Mouse (Mus musculus) gastrocnemius, adult 18-20 months (tissue): ENCODE data around the gene Nox3. TPM values are rescaled to one million over a fixed set of nuclear protein-coding genes. Genes with fewer than 3 reads are reported as not detected.

Experiments
- DNase-seq: peaks from one replicate; pipeline ENCODE4 v3.0.0; 2021; ENCODE audit warnings: low spot score
- total RNA-seq, 2 experiments: library from RNA; stranded (reverse); gene quantifications; 2 replicates each; pipeline ENCODE4 v1.2.3; 2021

Gene Nox3
- total RNA-seq, 2 experiments from 2014 or later: not detected

- no peak for DNase-seq
Observed at GRCm38 (mm10) chr17:3610307-3610754, 85.7 kb downstream of the Nox3 start.

GRCm38 (mm10) chr17:3602954-3603672 lies 92.9 kb downstream of the Nox3 start:
- no peak for DNase-seq

- DNase-seq: no peak
Observed at GRCm38 (mm10) chr17:3598393-3598792, 97.7 kb downstream of the Nox3 start.

- no peak for DNase-seq
Observed at GRCm38 (mm10) chr17:3597866-3598265, 98.2 kb downstream of the Nox3 start.

DNA sequence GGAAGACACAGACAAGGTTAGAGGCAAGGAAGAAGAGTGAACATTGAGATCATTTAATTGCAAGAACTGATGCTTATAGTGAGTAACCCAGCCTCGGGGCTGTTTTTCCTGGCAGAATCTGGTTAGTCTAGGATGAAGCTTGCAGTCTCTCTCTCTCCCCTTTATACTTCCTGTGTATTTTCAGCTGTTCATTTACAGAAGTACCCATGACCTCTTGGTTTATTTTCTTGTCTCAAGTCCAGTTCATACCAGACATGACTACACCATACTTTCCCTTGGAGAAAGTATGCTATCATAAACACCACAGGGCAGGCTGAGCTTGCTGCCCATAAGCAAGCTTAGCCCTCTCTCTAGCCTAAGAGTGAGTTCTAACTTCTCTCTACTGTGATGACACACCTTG lies 98.9 kb downstream of the Nox3 start:
- DNase-seq: no peak

Other genes with a start within 250 kb of the Nox3 start
- not detected for gene Cldn20, start 163.7 kb downstream of the Nox3 start, total RNA-seq
- gene Tfb1m, start 138.5 kb downstream of the Nox3 start, total RNA-seq: 10 to 100 TPM in 1 of 2 experiments, 1 to 10 TPM in 1; 9.7 to 10.2 TPM